Mouse (Mus musculus) megakaryocyte, adult 5-6 weeks (primary cell): ENCODE measurements around the gene Gm4881. TPM values are rescaled to one million over a fixed set of nuclear protein-coding genes. Genes with fewer than 3 reads are reported as not detected.
"Not testable (repeated sequence)": the region's sequence is repeated elsewhere in the genome, so short reads cannot be mapped to it uniquely, and the experiment has no call there.

ENCODE experiments used
- ATAC-seq: 2 replicates; pipeline ENCODE4 v1.8.0; 2016; ENCODE audit warnings: mild to moderate bottlenecking, inconsistent platforms; ENCODE audit not compliant: poor library complexity, severe bottlenecking
- total RNA-seq, 2 experiments: library from RNA; stranded (forward) in 1 of 2; stranded (reverse) in 1 of 2; fragments of 153-499, 151-499 nt in 1 of 2; fragments of 221-1000, 200-1000 nt in 1 of 2; gene quantifications; 2 replicates each; pipeline versions ENCODE4 v1.2.3 to v1.2.4; 2015 to 2017

Gm4881 gene
- total RNA-seq, 2 experiments from 2014 or later = not detected

DNA sequence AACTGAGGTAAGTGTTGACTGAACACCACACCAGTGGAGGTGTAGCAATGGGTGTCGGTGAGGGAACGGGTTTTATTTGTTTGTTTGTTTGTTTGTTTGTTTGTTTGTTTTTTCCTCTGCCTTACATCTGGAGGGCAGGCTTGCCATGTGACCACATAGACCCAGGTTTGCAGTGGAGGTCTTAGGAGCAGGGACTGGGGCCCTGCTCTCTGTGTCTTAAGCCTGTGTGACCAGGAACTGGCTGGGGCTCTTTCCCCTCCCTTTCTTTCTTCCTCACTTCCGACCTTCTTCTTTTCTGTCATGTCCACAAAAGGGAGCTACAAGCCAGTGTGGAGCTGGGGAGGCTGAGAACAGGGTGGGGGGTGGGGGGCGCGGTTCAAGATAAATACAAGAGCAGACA lies 46.3 kb downstream of the Gm4881 start:
- ATAC-seq = no peak

DNA sequence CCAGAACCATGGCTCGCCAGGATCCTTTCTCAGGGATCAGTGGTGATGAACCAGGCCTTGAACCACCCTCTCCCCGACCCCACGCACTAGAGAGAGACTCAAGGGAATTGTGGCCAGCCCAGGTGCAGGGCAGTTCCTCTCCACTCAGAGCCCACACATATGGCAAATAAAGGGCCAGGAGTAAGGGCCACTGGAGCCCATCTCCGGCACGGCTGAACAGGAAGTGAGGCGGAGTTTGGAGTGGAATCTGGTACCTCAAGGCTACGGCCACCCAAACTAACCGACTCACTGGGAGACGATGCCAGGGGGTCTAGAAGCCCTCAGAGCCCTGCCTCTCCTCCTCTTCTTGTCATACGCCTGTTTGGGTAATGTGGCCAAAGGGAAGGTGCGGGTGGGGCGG lies 47.1 kb downstream of the Gm4881 start, which contains the start of gene Cd79a:
Gene Cd79a (plus strand): TSS at position 158 of the 400 bp plus-strand sequence.
- ATAC-seq = no peak

DNA sequence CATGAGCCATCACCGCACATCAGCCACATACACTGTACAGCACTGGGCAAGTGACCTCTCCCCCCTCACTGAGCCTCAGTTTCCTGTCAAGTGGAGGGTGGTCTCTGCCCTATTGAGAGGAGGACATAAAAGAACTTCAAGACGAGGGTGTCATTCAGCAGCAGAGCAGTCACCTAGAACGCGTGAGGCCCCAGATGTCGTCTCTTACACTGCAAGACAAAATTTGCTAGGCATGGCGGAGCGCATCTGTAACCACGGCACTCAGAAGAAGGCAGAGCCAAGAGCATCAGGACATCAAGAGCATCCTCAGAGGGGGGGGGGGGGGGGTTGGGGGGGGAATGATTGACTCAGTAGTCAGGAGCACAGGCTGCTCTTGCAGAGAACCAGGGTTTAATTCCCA lies 48.0 kb downstream of the Gm4881 start:
- no peak for ATAC-seq

DNA sequence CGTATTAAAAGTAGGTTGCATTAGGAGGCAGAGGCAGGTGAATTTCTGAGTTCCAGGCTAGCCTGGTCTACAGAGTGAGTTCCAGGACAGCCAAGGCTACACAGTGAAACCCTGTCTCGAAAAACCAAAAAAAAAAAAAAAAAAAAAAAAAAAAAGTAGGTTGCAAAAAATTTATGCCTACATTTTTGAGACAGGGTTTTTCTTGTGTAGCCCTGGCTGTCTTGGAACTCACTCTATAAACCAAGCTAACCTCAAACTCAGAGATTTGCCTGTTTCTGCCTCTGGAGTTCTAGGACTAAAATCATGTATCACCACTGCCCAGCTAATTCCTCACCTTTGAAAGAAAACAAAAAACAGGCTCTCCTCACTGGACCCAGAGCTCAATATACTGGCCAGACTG lies 48.5 kb downstream of the Gm4881 start:
- not testable (repeated sequence) for ATAC-seq

DNA sequence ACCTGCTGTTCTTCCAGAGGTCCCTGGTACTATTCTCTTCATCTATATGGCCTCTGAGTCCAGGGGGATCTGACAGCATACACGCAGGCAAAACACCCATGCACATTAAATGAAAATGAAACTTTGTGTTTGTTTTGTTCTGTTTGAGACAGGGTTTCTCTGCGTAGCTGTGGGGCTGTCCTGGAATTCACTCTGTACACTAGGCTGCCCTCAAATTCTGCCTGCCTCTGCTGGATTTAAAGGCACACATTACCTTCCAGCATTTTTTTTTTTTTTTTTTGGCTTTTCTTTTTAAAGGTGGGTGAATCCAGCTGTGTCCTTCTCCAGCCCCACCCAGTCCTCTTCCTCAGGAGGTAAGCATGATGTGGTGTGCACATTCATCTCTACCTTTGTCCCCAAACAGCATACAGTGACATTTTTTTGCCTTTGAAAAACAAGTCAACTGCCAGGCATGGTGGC lies 52.1 kb downstream of the Gm4881 start:
- no peak for ATAC-seq

DNA sequence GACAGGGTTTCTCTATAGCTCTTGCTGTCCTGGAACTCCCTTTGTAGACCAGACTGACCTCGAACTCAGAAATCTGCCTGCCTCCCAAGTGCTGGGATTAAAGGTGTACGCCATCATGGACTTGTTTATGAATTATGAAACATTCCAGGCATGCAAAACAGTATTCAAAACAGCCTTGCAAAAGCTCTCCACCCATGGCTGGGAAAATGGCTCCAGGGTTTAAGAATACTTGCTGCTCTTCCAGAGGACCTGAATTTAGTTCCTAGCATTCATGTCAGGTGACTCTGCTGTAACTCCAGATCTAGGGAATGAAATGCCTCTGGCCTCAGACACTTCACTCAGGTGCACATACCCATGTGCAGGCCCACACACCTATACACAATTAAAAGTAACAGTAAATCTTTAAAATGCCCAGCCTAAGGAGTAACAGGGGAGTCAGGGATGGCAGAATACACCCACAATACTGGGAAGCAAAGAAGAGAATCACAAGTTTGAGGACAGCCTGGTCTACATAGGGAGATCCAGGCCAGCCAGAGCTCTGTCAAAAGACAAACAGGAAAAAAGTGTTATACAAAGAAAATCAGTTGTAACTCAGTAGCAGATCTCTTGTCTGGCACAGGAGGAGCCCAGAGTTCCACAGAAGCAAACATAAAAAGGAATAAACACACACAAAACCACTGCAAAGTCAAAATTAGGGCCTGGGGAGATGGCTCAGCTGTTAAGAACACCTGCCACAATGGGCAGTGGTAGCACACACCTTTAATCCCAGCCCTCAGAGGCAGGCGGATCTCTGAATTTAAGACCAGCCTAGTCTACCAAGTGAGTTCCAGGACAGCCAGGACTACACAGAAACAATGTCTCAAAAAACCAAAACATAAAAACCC lies 52.8 kb downstream of the Gm4881 start:
- no peak for ATAC-seq

DNA sequence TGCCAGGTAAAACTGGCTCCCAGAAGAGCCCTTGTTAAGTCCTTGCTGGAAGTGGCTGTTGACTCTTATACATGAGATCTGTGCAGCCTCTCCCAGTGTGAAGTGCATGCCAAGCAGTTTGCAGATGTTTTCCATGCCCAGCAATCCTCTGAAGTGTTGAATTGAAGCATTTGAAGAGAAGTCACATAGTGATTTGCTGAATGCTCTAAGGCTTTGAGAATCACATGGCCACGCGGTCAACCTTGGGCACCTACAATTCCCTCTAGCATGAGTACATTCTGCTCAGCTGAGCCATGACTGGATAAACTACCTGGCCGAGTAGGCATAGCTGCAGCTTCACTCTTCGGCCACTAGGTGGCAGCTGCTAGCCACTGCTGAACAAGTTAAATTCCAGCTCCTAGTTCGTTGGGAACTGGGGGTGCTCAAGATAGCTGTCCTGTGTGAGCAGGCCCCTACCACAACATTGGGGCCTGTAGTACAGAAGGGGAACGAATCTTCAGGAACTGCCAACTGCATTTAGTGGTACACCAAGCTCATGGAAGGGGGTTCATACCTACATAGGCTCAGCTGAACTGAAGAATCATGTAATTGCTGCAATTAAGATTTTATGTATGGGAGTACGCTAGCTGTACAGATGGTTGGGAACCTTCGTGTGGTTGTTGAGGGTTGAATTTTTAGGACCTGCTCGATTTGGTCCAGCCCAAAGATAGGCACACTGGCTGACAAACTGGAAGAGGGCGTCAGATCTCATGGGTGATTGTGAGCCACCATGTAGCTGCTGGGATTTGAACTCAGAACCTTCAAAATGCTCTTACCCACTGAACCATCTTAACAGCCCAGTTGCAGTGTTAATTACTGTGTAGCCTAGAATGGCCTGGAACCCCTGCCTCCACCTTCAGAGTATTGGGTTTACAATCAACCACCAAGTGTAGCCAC lies 53.7 kb downstream of the Gm4881 start:
- ATAC-seq = peak; percentile 99

DNA sequence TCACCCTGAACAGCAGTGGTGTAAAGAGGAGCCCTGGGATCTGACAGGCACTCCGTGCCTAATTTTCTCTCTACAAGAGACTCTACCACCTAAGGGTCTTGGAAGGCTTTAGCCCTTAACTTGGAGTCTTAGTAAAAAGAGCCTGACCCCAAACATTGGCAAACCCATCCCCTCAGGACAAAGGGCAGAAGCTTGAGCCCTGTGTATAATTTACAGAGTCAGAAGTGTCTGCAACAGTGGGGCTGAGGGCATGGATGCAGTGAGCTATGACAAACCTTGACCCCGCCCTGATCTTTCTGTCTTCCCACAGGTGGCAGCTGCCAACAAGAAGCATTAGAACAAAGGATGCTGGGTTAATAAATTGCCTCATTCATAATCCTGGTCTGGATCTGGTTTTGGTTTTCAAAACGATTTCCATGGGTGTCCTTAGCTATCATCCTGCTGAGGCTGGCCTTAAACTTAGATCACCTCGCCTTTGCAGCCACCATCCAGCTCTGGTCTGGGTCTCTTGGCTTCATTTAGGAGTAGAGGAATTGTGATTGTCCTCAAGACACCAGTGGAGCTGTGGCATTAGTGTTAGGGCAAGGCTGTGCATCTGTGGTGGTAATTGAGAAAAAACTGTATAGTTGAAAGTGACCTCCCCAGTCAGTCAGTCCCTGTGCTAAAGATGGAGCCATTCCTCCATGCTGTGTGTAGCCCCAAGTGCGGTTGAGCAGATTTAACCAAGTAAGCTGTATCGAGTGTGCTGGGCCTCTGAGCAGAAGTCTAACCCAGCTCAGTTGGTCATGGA lies 54.7 kb downstream of the Gm4881 start:
- no peak for ATAC-seq

DNA sequence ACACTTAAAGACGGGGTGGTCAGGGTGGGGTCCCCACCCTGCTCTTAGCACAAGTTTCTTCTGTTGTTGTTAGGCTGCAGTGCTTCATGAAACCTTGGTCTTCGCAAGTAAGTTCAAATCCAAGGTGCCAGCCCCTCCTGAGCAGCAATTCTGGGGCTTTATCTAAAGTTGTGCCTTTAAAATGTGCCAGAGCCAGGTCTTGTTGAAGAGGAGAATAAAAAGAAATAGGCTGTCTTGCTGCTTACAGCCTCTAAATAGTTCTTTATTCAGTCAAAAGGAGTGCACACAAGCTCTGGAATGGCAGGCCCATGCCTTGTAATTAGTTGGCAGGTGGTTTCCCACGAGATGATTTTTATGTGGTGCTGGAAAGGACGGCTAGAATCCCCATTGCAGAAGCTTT lies 57.2 kb downstream of the Gm4881 start:
- ATAC-seq = no peak

DNA sequence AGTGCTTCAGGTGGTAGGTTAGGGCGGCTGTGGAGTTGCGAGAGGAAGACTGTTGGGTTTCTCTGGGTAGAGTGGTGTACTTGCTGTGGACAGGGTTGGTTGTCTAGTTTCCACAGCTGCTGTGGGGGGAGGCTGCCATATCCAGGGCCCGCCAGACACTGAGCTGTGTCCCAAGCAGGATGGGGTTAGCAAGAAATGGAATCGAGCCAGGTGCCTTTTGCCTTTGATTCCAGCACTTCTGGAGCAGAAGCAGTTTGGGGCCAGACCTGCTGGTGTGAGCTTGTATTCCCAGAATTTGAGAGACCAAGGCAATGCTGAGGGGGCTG lies 58.0 kb downstream of the Gm4881 start:
- ATAC-seq = no peak

DNA sequence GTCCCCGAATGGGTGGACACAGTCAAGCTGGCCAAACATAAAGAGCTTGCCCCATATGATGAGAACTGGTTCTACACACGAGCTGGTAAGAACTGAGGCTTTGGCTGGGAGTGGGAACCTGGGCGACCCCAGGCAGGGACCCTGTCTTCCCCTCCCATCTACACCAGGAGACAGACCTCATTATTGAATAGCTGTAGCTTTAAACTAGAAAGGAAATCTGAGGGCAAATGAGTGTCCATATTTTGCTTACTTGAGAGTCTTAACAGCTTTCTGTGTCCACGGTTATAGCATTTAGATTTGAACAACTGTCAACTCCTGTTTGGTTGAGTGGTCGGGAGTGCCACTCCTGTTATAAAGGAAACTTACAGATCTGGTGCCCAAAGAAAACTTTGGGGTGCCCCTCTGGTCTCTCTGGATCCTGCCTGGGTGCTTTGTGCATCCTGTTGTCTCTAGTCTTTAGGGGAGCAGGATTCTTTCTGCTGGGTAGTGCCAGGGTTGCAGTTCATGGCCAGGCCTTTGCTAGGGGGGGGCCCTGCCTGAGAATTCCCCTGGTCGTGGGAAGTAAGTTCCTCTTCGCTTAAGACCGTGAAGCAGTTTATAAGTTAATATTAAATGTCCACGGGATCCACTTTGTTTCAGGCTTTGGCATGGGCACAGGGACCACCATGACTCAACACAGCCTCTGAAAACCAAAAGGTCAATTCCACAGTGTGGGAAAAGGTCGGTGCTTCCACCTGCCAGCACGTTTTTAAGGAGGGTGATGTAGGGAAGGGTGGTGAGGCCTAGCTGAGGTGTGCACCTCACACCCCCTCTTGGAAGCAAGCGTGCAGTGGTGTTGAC lies 58.6 kb downstream of the Gm4881 start:
- ATAC-seq = no peak

DNA sequence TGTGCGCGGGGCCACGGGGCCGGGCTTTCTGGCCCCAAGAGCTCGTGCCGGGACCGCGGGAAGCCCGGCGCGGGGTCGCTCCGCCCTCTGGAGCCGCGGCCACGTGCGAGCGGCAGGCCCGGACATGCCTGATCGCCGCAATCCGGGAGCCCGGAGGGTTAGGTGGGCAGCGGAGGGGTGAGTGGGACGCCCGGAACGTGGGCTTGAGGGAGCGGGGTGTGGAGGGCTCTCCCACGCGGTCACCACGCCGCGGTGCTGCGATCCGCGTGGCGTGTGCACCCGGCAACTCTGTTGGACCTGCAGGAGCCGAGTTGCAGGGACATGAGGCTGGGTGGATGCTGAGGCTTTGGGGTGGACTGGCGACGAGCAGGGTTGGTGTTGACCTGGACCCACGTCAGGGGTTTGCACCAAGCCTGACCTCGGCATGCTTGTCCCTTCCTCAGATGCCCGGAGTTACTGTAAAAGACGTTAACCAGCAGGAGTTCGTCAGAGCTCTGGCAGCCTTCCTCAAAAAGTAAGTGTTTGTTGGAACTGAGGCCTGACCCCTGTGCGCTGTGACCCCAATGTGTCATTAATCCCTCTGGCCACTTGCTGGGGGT lies 59.5 kb downstream of the Gm4881 start:
- no peak for ATAC-seq

DNA sequence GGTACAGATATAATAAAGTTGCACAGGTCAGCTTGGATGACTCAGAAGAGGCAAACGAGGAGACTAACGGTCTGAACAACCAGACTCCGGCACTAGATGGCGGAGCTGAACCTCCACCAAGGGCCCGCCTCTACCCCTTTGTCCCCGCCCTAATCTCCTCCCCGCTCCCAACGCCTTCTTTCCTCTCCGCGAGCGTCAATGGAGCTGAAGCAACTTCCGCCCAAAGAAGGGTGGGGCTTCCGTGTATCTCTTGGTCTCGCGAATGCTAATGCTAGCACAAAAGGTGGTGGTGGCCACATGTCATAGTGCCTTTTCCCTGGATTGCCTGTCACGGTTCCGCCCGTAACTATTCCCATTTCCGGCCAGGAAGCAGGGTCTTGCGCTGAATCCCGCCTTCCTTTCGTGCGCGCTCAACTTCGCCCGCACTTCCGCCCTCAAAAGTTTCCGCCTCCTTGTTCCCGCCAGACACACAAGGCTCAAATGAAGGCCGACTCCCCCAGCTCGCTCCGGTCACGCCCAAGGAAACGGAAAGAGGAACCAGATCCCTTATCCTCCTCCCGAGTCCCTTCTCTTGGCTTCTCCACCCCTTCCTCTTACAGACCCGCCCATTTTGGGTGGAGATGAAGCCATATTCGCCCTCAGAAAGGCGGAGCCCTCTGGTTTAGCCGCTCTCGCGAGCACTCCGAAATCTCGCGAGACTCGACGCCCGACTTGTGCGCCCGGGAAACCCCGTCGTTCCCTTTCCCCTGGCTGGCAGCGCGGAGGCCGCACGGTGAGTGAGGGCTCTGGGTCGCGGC lies 60.2 kb downstream of the Gm4881 start, which contains the start of gene Rps19:
Gene Rps19 (plus strand): TSS at position 476 of the 797 bp plus-strand sequence.
- peak; percentile 92 for ATAC-seq

DNA sequence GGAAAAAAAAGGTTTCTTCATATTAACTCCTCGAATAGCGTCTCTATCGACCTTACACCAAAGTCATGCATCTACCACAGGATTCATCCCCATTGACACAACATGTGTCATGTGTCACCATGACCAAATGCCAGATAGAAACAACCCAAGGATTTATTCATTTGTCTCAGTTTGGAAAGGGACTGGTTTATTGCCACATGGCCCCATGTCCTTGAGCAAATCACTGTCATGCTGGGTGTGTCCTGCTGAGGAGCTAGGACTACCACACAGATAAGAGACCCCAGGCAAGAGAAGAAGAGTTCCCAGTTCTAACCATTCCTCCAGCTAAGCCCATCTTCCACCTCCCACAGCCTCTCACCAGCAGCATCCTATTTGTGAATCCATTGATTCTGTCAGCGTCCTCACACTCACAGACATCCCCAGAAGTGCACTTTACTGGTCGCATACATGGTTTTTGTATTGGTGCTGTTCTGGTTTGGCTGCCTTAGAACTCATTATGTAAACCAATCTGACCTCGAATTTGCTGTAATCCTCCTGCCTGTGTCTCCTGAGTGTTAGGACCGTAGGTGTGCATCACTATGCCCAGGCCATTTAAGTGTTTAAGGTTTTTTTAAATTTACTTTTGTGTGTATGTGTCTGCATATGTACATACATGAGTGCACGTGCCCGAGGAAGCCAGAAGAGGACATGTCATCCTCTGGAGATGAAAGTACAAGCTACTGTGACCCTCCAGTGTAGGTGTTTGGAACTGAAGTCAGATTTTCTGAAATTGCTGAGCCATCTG lies 61.7 kb downstream of the Gm4881 start:
- no peak for ATAC-seq

DNA sequence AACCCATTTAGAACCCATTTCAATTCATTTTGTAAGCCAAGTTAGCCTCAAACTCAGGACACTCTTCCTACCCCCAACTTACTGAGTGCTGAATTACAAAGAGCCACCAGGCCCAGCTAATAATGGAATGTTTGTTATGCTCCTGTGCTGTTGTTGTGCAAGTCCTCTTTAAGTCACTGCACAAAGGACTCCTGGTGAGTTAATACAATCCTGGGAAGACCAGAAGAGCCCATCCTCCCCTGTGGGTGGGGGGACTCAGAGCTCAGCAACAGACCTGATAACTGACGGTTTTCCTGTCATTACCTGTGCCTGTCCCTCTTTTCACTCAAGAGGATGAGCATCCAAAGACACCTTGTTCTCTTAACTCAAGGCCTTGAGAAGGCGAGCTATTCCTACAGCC lies 64.7 kb downstream of the Gm4881 start:
- no peak for ATAC-seq

DNA sequence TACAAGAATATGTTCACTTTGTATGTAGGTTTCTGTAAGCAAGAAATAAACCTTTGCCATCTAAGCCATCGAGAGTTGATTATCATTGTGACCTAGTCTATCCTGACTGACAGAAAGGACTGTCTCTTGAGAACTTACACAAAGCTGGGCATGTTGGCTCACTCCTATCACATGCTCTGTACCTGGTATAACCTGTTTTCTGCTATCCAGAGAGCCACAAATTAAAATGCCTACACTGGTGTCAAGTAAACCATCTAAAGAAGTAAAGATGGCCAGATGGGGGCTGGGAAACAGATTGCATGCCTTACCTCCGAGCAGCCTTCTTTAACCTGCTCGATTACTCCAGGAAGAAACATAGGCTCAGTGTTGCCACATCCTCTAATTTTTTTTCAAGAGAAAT lies 66.7 kb downstream of the Gm4881 start:
- no peak for ATAC-seq
